Mouse (Mus musculus): ENCODE measurements around the gene Hagh.

Hagh gene

DNA sequence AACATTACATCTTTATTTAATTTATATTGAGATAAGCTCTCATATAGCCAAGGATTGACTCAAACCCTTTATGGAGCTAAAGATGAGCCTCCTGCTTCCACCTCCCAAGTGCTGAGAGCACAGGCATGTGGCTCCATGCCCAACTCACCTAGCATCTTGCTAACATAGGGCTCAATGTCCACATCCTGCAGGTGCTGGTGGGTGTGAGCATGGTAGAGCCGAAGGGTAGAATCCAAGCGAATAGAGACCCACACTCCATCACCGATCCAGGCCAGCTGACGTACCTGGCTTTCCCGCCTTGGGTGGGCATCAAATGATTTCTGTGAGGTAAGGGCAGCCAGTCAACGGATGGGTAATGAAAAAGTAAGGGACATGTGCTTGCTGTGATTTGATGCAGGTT is 60.1 kb downstream of the Hagh start:
- no peak for DNase-seq (ENCODE audit: low read depth, low spot score)

DNA sequence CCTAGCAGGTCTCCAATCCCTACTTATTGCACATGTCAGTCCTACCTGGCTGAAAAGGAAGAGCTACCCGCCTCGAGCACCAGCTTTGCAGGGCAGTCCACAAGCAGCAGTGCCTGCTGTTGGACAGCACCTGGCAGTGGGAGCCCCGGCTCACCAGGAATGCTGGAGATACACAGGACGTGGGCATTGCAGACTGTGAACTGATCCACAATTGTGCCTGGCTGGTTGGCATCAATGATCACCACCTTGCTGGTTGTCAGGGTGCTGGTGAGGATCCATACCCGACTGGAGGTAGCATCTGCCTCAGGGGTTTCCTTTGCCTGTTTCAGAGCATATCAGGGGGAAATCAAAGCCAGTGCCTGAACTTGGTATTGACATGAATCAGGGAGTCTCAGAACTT is 62.2 kb downstream of the Hagh start:
- DNase-seq (ENCODE audit: low read depth, low spot score): no peak

DNA sequence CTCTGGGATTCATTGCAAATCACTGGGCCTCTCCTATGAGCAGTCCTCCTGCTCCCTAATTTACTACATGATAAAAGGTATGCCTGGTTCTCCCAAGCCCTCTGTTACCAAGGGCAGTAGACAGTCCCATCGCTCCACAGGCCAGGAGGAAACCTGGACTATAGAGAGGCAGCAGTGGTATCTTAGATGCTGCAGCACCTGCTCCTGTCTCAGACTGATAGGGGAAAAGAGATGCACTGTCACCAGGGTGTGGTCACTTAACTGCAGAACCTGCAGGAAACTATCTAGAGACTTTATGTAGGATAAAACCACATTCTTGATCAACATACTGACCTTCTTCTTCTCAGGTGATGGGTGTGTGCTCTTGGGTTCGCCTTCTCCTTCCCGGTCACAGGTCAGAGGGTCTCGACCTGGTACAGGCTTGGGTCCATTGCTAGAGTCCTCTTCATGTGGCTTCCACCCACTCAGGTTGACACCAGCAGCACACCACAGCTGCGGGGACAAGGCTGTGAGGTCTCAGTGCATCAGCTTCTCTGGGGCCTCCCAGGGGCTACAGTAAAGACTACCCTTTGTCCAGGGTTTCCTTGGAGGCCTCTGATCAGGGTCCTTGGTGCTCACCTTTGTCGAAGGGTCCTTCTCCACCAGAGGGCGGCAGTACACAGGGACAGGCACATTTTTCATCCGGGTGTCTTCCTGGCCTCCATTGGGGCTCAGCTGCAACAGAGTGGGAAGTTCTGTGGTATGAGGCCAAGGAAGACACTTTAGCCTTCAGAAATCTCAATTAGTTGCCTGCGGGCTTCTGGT is 62.9 kb downstream of the Hagh start:
- peak; percentile 33 for DNase-seq (ENCODE audit: low read depth, low spot score)

DNA sequence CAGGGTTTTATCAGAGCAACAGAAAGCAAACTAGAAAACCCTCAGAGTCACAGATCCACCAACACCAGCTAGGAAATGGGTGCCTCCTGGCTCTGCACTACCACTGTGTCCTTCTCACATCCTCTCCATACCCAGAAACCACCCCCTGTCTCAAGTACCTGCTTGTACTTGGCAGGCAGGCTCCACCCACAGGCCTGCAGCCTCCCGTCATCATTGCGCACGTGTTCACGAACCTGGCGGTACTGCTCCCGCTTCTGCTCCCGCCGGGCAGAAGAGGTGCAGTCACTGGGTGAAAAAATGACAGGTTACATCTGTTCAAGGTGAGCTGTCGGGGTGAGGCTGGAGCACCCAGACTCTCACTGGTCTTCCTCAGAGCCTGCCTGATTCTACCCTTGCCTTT is 63.8 kb downstream of the Hagh start:
- DNase-seq (ENCODE audit: low read depth, low spot score): no peak

DNA sequence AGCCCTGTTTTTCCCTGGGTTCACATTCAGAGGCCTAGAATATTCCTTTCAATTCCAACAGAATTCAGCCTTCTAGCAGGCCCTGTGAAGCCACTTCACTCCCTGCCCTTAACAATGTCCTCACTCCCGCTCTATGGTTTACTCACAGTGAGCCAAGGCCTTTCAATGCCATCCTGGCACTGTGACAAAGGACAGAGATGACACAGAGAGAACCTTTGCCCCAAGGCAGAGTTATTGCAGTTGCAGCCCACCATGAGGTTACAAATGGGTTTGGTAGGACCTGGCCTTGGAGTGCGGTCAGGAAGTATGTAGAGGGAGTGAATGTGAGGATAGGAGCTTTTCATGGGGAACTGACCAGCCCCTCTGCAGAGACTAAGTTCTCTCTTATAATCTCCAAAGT is 67.6 kb downstream of the Hagh start:
- DNase-seq (ENCODE audit: low read depth, low spot score): no peak

DNA sequence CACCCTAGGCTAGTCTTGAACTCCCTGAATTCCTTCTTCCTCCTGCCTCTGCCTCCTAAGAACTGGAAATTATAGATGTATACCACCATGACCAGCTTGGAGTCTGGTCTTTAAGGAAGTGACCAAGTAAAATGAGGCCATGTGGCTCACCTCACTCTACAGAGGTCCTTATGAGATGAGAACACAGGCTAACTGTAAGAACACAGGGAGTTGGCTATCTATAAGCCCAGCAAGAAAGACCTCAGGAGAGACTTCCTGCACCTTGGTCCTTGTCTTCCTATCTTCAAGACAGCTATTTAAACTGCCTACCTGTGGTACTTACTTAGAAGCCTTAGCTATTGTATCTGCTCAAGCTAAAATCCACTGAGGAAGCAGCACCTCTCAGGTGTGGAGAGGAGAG is 74.0 kb downstream of the Hagh start:
- DNase-seq (ENCODE audit: low read depth, low spot score): no peak

Data from A20 (cell line).